35 mouse cellular contexts compared by ENCODE assay signal in genomic region chr7:97650729-97651128, GRCm38 (mm10).
"Had no signal": no experiment of that assay in that cellular context is flagged by ENCODE, and none has a peak within 500 bp of the region (broad histone marks: within the 10 kb centered on the region; RNA-seq: fewer than 3 reads in every experiment).

No protein-coding gene starts in this region.

- H3K4me1 ChIP-seq: heart, embryonic 10.5 days; heart, embryonic 12.5 days; heart, embryonic 13.5 days; heart, embryonic 15.5 days; hindbrain, embryonic 10.5 days; hindbrain, embryonic 12.5 days; hindbrain, embryonic 13.5 days; hindbrain, embryonic 15.5 days; intestine, embryonic 15.5 days; kidney, embryonic 15.5 days had no signal

- H3K4me3 ChIP-seq: heart, adult 2 months; heart, embryonic 10.5 days; heart, embryonic 12.5 days; heart, embryonic 13.5 days; heart, embryonic 15.5 days; hindbrain, embryonic 10.5 days; hindbrain, embryonic 12.5 days; hindbrain, embryonic 13.5 days; hindbrain, embryonic 15.5 days; intestine, embryonic 15.5 days; kidney, embryonic 15.5 days; layer of hippocampus, adult 2 months had no signal

- DNase-seq: heart, adult 2 months; heart, postnatal 10 days; heart, postnatal 14 days; heart, postnatal 36 days; heart, postnatal 4 days; kidney, adult 11 months; kidney, adult 18-20 months; kidney, adult 2 months; kidney, adult 8-10 months; kidney, adult 9 months; kidney, postnatal 10 days; kidney, postnatal 14 days; kidney, postnatal 25 days; kidney, postnatal 36 days; kidney, postnatal 4 days; layer of hippocampus, adult 9-11 months had no signal

- H3K27me3 ChIP-seq: heart, embryonic 12.5 days; heart, embryonic 13.5 days; heart, embryonic 15.5 days; hindbrain, embryonic 12.5 days; hindbrain, embryonic 13.5 days; hindbrain, embryonic 15.5 days; intestine, embryonic 15.5 days; kidney, embryonic 15.5 days had no signal

- H3K9me3 ChIP-seq: heart, embryonic 10.5 days; heart, embryonic 12.5 days; heart, embryonic 13.5 days; heart, embryonic 15.5 days; hindbrain, embryonic 10.5 days; hindbrain, embryonic 12.5 days; hindbrain, embryonic 13.5 days; hindbrain, embryonic 15.5 days; intestine, embryonic 15.5 days; kidney, embryonic 15.5 days had no signal

- H3K27ac ChIP-seq: heart, adult 2 months; heart, embryonic 10.5 days; heart, embryonic 13.5 days; heart, embryonic 15.5 days; hindbrain, embryonic 10.5 days; hindbrain, embryonic 12.5 days; hindbrain, embryonic 13.5 days; hindbrain, embryonic 14.5 days; hindbrain, embryonic 15.5 days; hindbrain, postnatal 0 days; intestine, embryonic 15.5 days; kidney, embryonic 15.5 days; kidney, postnatal 0 days; layer of hippocampus, adult 2 months had no signal

- ATAC-seq: hindbrain, embryonic 16.5 days; hindbrain, postnatal 0 days; inflammation-experienced regulatory T-cells, adult 6 months; intestine, embryonic 15.5 days; intestine, embryonic 16.5 days; intestine, postnatal 0 days had no signal

- H3K9ac ChIP-seq: heart, embryonic 12.5 days; heart, embryonic 13.5 days; heart, embryonic 15.5 days; hindbrain, embryonic 12.5 days; hindbrain, embryonic 13.5 days; hindbrain, embryonic 14.5 days; hindbrain, embryonic 15.5 days; intestine, embryonic 15.5 days; kidney, embryonic 15.5 days had no signal

- H3K4me2 ChIP-seq: heart, embryonic 11.5 days; heart, embryonic 12.5 days; heart, embryonic 13.5 days; heart, embryonic 15.5 days; hindbrain, embryonic 12.5 days; hindbrain, embryonic 13.5 days; hindbrain, embryonic 14.5 days; hindbrain, embryonic 15.5 days; intestine, embryonic 15.5 days; kidney, embryonic 15.5 days had no signal
